Mouse (Mus musculus): ENCODE data around the gene Gm43064. TPM values are rescaled to one million over a fixed set of nuclear protein-coding genes. Genes with fewer than 3 reads are reported as not detected.
"Not testable (repeated sequence)": the region's sequence is repeated elsewhere in the genome, so short reads cannot be mapped to it uniquely, and the experiment has no call there.

Gene Gm43064
- 2.2 TPM in 1 of 2 replicates, not detected in the other for total RNA-seq (2014; fragmentation: Nextera tagmentation)
- 0.47 and 1.0 TPM in 2 replicates for total RNA-seq (2017)

GRCm38 (mm10) chr3:103808891-103809798, at the start of gene Gm43064, which contains the start of the genes Dclre1b and Ap4b1:
TSS of gene Gm43064 (plus strand) at chr3:103809573.
TSS of gene Dclre1b (minus strand) at chr3:103809444.
TSS of gene Ap4b1 (plus strand) at chr3:103809520.
- ATAC-seq (replicated peaks; ENCODE audit: poor library complexity, severe bottlenecking) = peak; percentile 82

GRCm38 (mm10) chr3:103766789-103767188, 42.6 kb upstream of the Gm43064 start:
- ATAC-seq (replicated peaks; ENCODE audit: poor library complexity, severe bottlenecking) = no peak

- no peak for ATAC-seq (replicated peaks; ENCODE audit: poor library complexity, severe bottlenecking)
These were observed 37.7 kb upstream of the Gm43064 start for GRCm38 (mm10) chr3:103771531-103772130.

- peak; percentile 76 for ATAC-seq (replicated peaks; ENCODE audit: poor library complexity, severe bottlenecking)
These were observed 36.5 kb upstream of the Gm43064 start for GRCm38 (mm10) chr3:103772846-103773245.

- ATAC-seq (replicated peaks; ENCODE audit: poor library complexity, severe bottlenecking) = peak; percentile 57
These were observed 35.9 kb upstream of the Gm43064 start for GRCm38 (mm10) chr3:103773508-103773907.

- ATAC-seq (replicated peaks; ENCODE audit: poor library complexity, severe bottlenecking) = peak; percentile 8; the same call in 1 of the 2 replicates
These were observed 35.4 kb upstream of the Gm43064 start for GRCm38 (mm10) chr3:103774009-103774408.

- ATAC-seq (replicated peaks; ENCODE audit: poor library complexity, severe bottlenecking) = no peak
These were observed 31.4 kb upstream of the Gm43064 start for GRCm38 (mm10) chr3:103777940-103778339.

- peak; percentile 60 for ATAC-seq (replicated peaks; ENCODE audit: poor library complexity, severe bottlenecking)
These were observed 30.7 kb upstream of the Gm43064 start for GRCm38 (mm10) chr3:103778660-103779059.

DNA sequence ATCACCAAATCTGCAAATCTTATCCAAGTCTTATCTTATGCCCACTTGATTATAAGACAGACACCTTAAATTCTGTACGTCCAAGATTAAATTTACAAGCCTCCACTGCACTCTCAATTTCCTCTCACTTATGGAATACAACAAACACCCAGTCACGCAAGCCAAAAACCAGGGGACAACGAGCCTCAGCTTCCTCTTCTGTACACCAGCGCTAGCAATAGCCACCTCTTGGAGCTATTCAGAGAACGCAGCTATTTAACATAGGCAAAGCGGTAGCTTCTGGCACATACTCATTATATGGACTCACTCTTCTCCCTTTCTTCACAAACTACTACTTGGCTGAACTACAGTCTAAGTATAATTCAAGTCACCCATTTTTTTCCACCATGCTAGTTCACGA, 30.2 kb upstream of the Gm43064 start:
- peak; percentile 56 for ATAC-seq (replicated peaks; ENCODE audit: poor library complexity, severe bottlenecking)

DNA sequence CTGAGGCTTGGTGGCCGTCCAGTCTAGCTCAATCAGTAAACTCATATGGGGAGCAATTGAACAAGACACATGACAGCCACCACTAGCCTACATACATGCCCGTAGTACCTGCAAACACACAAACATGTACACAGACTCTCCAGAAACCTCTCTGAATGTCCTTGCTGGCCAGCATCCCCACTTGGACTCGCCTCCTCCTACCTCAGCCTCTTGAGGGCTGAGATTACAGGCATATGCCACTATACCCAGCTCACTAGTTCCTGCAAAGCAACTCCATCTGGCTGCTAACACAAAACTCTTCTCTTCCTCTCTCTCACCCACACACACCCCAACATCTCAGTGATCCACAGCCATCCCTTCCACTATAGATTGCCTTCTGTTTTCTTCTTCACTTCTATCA, 29.1 kb upstream of the Gm43064 start:
- ATAC-seq (replicated peaks; ENCODE audit: poor library complexity, severe bottlenecking) = no peak

GRCm38 (mm10) chr3:103780777-103781176, 28.6 kb upstream of the Gm43064 start:
- ATAC-seq (replicated peaks; ENCODE audit: poor library complexity, severe bottlenecking) = no peak

GRCm38 (mm10) chr3:103782844-103783609, 26.3 kb upstream of the Gm43064 start:
- no peak for ATAC-seq (replicated peaks; ENCODE audit: poor library complexity, severe bottlenecking)

DNA sequence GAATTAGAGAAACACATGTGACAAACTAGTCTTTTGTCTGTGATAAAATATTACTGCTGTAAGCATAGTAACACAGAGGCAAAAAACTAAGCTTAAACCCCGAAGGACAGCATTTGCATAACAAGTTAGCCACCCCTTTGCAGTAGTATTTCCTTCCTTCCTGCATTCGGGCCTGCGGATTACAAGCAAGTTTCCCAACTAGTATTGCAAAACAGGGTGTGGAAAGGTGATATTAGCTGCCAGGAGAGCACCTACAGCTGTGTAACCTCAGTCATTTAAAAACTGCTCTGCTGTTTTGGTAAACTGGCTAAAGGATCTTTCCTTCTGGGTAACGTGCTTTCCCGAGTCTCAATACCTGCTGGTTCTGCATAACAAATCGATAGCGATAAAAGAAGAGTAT, 22.1 kb upstream of the Gm43064 start:
- peak; percentile 59 for ATAC-seq (replicated peaks; ENCODE audit: poor library complexity, severe bottlenecking)

DNA sequence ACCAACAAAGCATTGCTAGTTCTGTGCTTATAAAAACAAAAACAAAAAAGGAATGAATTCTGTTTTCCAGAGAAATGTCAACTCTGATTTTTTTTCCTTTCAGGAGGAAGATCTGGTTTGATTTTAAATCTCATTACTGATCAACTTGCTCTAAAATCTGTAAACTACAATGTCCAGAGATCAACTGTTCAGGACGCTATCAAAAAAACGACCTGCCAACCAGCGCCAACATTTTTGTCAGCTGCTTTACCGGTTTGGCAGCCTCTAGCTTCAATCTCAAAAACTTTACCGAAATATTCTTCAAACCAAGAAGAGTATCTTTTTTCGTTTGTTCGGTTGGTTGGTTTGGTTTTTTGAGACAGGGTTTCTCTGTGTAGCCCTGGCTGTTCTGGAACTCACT, 20.3 kb upstream of the Gm43064 start:
- ATAC-seq (replicated peaks; ENCODE audit: poor library complexity, severe bottlenecking) = no peak

DNA sequence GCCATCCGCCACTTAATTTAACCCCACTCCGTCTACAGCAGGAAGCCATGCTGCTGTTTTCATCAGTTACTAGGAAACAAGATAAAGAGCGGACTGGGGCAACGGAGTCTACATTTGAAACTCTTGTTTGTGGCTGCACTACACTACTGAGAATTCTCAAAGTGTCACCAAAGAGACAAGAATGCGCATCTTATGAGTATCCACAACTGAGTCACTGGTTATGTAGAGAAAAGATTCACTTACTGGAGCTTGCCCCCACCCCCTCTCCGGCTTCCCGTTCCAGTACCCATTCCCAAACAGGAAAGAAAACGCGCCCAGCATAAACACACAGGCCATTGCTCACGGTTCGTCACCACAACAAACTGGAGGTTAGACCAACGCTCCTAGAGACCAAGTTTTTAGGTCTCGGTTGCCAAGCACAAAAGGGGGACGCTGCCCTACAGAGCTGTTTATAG, 19.5 kb upstream of the Gm43064 start:
- peak; percentile 10; the same call in 1 of the 2 replicates for ATAC-seq (replicated peaks; ENCODE audit: poor library complexity, severe bottlenecking)

GRCm38 (mm10) chr3:103790346-103791145, 18.8 kb upstream of the Gm43064 start:
- peak; percentile 7; the same call in 1 of the 2 replicates for ATAC-seq (replicated peaks; ENCODE audit: poor library complexity, severe bottlenecking)

DNA sequence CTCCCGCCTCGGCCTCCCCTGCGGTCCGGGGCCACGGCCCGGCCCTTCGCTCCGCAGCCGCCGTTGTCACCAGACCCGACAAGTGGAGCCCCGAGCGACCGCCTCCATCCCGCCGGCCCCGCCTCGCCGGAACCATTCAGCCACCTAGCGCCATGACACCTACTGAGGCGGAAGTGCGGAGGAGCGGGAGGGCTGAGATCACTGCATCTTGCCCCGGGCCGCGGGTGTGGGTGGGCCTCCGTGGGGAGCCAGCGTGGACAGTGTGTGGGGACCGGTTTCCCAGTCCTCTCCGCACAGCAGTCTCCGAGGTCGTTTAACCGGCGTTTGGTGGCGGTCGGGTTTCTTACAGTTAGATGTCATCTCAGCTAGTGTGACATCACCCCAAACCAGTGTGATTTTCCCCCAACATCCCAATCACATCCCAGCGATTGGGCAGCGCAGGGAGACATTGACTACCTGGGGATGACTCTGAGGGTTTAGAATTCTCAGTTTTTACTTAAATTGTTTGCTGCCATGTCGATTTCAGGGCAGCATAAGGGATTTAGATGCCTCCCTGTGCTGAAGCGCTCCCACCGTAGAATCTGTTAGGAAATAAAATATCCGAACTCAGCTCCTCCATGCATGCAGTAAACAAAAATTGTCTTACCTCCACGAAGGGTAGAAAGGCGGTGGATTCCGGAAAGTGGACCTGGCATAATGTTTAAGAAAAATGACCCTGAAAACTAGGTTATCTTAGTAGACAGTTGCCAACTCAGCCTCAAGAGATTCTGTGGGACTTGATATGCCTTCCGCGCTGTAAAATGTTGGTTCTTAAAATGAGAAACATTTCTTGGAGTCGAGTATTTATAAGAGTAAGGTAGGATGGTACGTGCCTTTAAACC, 17.9 kb upstream of the Gm43064 start, which contains the start of gene Hipk1:
Hipk1 (minus strand) TSS at position 334 of the 881 bp plus-strand sequence.
- peak; percentile 87 for ATAC-seq (replicated peaks; ENCODE audit: poor library complexity, severe bottlenecking)

- not testable (repeated sequence) for ATAC-seq (replicated peaks; ENCODE audit: poor library complexity, severe bottlenecking)
These were observed 17.3 kb upstream of the Gm43064 start for GRCm38 (mm10) chr3:103792111-103792406.

DNA sequence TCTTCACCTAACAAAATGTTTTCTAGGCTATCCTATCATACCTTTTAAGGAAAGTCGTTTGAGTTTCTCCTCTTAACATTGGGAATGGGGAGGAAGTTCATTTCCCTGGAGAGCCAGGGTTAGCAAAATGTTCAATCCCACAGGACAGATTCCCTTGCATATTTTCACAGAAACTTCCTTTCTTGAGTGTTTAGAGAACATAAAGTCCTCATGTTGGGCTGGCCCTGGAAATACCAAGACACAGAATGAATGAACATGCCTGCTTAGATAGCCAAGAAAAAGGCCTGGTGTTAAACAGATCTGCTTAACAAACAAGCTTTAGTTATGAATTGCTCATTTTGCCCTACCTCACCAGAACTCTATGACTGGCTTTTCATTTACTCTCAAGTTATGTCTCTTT, 16.8 kb upstream of the Gm43064 start:
- no peak for ATAC-seq (replicated peaks; ENCODE audit: poor library complexity, severe bottlenecking)
